Mouse (Mus musculus): ENCODE results near the gene Olfr1432. TPM values are rescaled to one million over a fixed set of nuclear protein-coding genes. Genes with fewer than 3 reads are reported as not detected.
"Not testable (repeated sequence)": the region's sequence is repeated elsewhere in the genome, so short reads cannot be mapped to it uniquely, and the experiment has no call there.

Gene Olfr1432
- not detected in 2 replicates for polyA plus RNA-seq (2014; fragmentation: Nextera tagmentation; extraction: Ambion mirVana)

DNA sequence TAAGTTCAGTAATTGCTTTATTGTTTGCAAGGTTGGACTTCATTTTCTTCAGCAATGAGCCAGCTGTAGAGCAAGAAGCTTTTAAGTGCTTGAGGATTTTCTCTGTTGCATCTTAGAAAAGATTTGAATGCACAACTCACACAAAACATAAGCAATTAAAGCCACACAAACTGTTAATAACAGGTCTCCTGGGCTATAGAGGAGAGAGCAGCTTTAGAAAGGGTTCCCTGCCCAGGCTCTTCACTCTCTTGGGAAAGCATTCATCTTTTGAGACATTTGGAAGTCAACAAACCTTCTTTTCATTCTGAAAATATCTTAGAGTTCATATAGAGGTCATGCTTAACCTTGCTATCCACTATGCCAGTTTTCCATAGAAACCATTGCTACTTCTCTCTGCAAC is at the start of gene Olfr1432:
Gene Olfr1432 (minus strand): TSS at position 101 of the 400 bp plus-strand sequence.
- H3K9ac ChIP-seq; H3K36me3 ChIP-seq (replicated peaks; ENCODE audit: control insufficient read depth, insufficient read depth); DNase-seq (ENCODE audit: low spot score); H3K4me1 ChIP-seq (replicated peaks; ENCODE audit: control insufficient read depth, insufficient read depth, low read length); H3K4me2 ChIP-seq (replicated peaks); H3K9me3 ChIP-seq (ENCODE audit: control insufficient read depth, low read length); H3K27ac ChIP-seq; H3K4me3 ChIP-seq (replicated peaks; ENCODE audit: low read length); H3K27me3 ChIP-seq (ENCODE audit: control insufficient read depth, insufficient read depth, low read length); ATAC-seq (ENCODE audit: low FRiP score): not testable (repeated sequence)

DNA sequence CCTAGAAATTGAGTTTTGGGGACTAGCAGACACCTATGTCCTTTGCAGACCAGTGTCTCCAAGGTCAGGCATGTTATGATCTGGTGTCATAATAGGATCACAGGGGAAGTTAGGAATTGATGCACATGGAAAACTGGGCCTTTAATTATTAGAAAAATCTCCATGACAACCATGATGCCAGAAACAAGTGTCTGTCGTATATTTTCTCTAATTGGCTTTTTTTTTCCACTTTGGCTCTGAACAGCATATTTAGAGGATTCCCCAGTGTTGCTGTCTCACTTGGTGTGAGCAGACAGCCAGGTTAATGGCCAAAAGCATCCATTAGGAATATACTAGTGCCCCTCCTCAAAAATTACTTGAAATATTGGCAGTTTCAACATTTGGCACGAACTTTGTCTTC is 47.2 kb upstream of the Olfr1432 start, which contains the start of gene Olfr1434:
Gene Olfr1434 (plus strand): TSS at position 301 of the 400 bp plus-strand sequence.
- H3K4me2 ChIP-seq (replicated peaks), result no peak within 1 kb of the TSS
- no peak for ATAC-seq (ENCODE audit: low FRiP score)
- no peaks in the 10 kb centered on the region for H3K9me3 ChIP-seq (ENCODE audit: control insufficient read depth, low read length)
- DNase-seq (ENCODE audit: low spot score), result no peak
- no peak within 1 kb of the TSS for H3K4me3 ChIP-seq (replicated peaks; ENCODE audit: low read length)
- WGBS, result 80% methylated on average over 2 of the region's 2 CpGs
- no peak within 1 kb of the TSS for H3K9ac ChIP-seq
- no peaks in the 10 kb centered on the region for H3K4me1 ChIP-seq (replicated peaks; ENCODE audit: control insufficient read depth, insufficient read depth, low read length)
- H3K36me3 ChIP-seq (replicated peaks; ENCODE audit: control insufficient read depth, insufficient read depth), result no peaks in the 10 kb centered on the region
- no peak within 1 kb of the TSS for H3K27ac ChIP-seq
- H3K27me3 ChIP-seq (ENCODE audit: control insufficient read depth, insufficient read depth, low read length), result no peaks in the 10 kb centered on the region

DNA sequence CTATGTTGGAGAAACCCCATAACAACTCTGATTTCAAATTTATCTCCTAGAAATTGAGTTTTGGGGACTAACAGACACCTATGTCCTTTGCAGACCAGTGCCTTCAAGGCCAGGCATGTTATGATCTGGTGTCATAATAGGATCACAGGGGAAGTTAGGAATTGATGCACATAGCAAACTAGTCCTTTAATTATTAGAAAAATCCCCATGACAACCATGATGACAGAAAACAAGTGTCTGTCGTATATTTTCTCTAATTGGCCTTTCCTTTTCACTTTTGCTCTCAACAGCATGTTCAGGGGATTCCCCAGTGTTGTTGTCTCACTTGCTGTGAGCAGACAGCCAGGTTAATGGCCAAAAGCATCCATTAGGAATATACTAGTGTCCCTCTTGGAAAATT is 28.3 kb upstream of the Olfr1432 start, which contains the start of gene Olfr235:
Gene Olfr235 (plus strand): TSS at position 301 of the 400 bp plus-strand sequence.
- DNase-seq (ENCODE audit: low spot score), result no peak
- Histone ChIP-seq H3K4me3 (replicated peaks; ENCODE audit: low read length) (no peak within 1 kb of the TSS), H3K27me3 (ENCODE audit: control insufficient read depth, insufficient read depth, low read length) (no peaks in the 10 kb centered on the region), H3K4me2 (replicated peaks) (no peak within 1 kb of the TSS), H3K36me3 (replicated peaks; ENCODE audit: control insufficient read depth, insufficient read depth) (no peaks in the 10 kb centered on the region), H3K9ac (no peak within 1 kb of the TSS), H3K9me3 (ENCODE audit: control insufficient read depth, low read length) (no peaks in the 10 kb centered on the region), H3K27ac (no peak within 1 kb of the TSS), H3K4me1 (replicated peaks; ENCODE audit: control insufficient read depth, insufficient read depth, low read length) (no peaks in the 10 kb centered on the region)
- 73% methylated on average over 1 of the region's 1 CpGs for WGBS
- no peak for ATAC-seq (ENCODE audit: low FRiP score)

DNA sequence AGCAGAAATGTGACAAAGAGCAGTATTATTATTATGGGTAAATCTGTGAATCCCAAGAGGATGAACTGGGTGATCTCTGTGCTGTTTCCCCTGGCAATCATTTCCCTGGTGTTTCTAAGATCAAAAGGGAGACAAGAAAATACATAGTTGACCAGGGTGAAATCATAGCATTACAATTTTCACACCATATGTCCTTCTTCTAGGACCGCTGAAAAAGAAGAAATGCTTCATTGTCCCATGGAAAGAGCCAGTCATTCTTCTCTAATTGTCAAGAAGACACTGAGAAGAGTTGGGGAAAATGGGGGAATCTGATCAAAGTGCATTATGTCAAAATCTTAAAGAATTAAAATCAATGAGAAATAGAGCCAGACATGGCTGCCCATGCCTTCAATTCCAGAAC is 9.2 kb upstream of the Olfr1432 start, which contains the start of gene Olfr262:
Gene Olfr262 (minus strand): TSS at position 101 of the 400 bp plus-strand sequence.
- Histone ChIP-seq H3K9me3 (ENCODE audit: control insufficient read depth, low read length) (no peaks in the 10 kb centered on the region), H3K4me3 (replicated peaks; ENCODE audit: low read length) (no peak within 1 kb of the TSS), H3K4me1 (replicated peaks; ENCODE audit: control insufficient read depth, insufficient read depth, low read length) (no peaks in the 10 kb centered on the region), H3K36me3 (replicated peaks; ENCODE audit: control insufficient read depth, insufficient read depth) (no peaks in the 10 kb centered on the region), H3K9ac (no peak within 1 kb of the TSS), H3K27me3 (ENCODE audit: control insufficient read depth, insufficient read depth, low read length) (no peaks in the 10 kb centered on the region), H3K27ac (no peak within 1 kb of the TSS), H3K4me2 (replicated peaks) (no peak within 1 kb of the TSS)
- DNase-seq (ENCODE audit: low spot score) (no peak), ATAC-seq (ENCODE audit: low FRiP score) (no peak)
- WGBS, result 87% methylated on average over 1 of the region's 1 CpGs

DNA sequence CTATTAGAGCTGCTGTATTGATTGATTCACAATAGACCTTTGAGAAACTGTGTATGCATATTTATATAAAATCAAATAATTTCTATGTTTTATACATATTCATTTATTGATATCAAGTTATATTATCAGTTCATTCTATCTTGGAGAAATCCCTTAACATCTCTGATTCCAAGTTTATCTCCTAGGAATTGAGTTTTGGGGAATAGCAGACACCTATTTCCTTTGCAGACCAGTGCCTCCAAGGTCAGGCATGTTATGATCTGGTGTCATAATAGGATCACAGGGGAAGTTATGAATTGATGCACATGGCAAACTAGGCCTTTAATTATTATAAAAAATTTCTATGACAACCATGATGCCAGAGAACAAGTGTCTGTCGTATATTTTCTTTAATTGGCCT is 32.1 kb downstream of the Olfr1432 start, which contains the start of gene Olfr1431:
Gene Olfr1431 (plus strand): TSS at position 301 of the 400 bp plus-strand sequence.
- Histone ChIP-seq H3K4me2 (replicated peaks) (no peak within 1 kb of the TSS), H3K9me3 (ENCODE audit: control insufficient read depth, low read length) (no peaks in the 10 kb centered on the region), H3K27ac (no peak within 1 kb of the TSS), H3K27me3 (ENCODE audit: control insufficient read depth, insufficient read depth, low read length) (no peaks in the 10 kb centered on the region), H3K4me1 (replicated peaks; ENCODE audit: control insufficient read depth, insufficient read depth, low read length) (no peaks in the 10 kb centered on the region), H3K4me3 (replicated peaks; ENCODE audit: low read length) (no peak within 1 kb of the TSS), H3K9ac (no peak within 1 kb of the TSS), H3K36me3 (replicated peaks; ENCODE audit: control insufficient read depth, insufficient read depth) (no peaks in the 10 kb centered on the region)
- WGBS, result 72% methylated on average over 1 of the region's 1 CpGs
- DNase-seq (ENCODE audit: low spot score) (no peak), ATAC-seq (ENCODE audit: low FRiP score) (no peak)

DNA sequence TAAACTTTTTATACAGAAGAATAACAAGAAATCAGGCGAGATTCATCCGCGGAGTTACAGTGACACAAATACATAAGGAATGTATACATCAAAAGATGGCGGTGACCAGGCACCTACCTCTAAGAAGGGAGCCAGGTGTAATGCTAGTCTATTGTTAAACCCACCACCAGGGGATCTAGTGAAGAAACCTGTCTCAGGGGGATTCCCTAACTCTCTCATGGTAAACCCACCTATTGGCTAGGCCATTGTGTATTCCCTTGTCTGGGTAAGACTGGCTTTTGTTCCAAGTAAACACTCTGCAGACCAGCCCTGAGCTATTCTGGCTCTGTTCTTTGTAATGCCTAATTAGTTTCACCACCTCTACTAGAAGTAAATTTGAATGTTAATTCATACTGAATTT is 33.3 kb downstream of the Olfr1432 start:
- WGBS, result 84% methylated on average over 4 of the region's 4 CpGs
- not testable (repeated sequence) for DNase-seq (ENCODE audit: low spot score); H3K4me3 ChIP-seq (replicated peaks; ENCODE audit: low read length); H3K27me3 ChIP-seq (ENCODE audit: control insufficient read depth, insufficient read depth, low read length); H3K9ac ChIP-seq; H3K27ac ChIP-seq; H3K36me3 ChIP-seq (replicated peaks; ENCODE audit: control insufficient read depth, insufficient read depth); H3K4me1 ChIP-seq (replicated peaks; ENCODE audit: control insufficient read depth, insufficient read depth, low read length); H3K9me3 ChIP-seq (ENCODE audit: control insufficient read depth, low read length); ATAC-seq (ENCODE audit: low FRiP score); H3K4me2 ChIP-seq (replicated peaks)

Other genes with a start within 250 kb of the Olfr1432 start
- not detected in 2 replicates for gene Olfr1423, start 191.3 kb downstream of the Olfr1432 start, polyA plus RNA-seq (2014; fragmentation: Nextera tagmentation; extraction: Ambion mirVana)
- gene Olfr1424, start 169.9 kb downstream of the Olfr1432 start, polyA plus RNA-seq (2014; fragmentation: Nextera tagmentation; extraction: Ambion mirVana), result not detected in 2 replicates
- gene Olfr1425, start 154.9 kb downstream of the Olfr1432 start, polyA plus RNA-seq (2014; fragmentation: Nextera tagmentation; extraction: Ambion mirVana), result not detected in 2 replicates
- not detected in 2 replicates for gene Olfr1426, start 140.6 kb downstream of the Olfr1432 start, polyA plus RNA-seq (2014; fragmentation: Nextera tagmentation; extraction: Ambion mirVana)
- gene Olfr1427, start 129.3 kb downstream of the Olfr1432 start, polyA plus RNA-seq (2014; fragmentation: Nextera tagmentation; extraction: Ambion mirVana), result not detected in 2 replicates
- not detected in 2 replicates for gene Olfr1428, start 116.7 kb downstream of the Olfr1432 start, polyA plus RNA-seq (2014; fragmentation: Nextera tagmentation; extraction: Ambion mirVana)
- gene Olfr76, start 109.4 kb downstream of the Olfr1432 start, polyA plus RNA-seq (2014; fragmentation: Nextera tagmentation; extraction: Ambion mirVana), result not detected in 2 replicates
- gene Olfr1555-ps1, start 62.5 kb downstream of the Olfr1432 start, polyA plus RNA-seq (2014; fragmentation: Nextera tagmentation; extraction: Ambion mirVana), result not detected in 2 replicates
- not detected in 2 replicates for gene Olfr1431, start 32.0 kb downstream of the Olfr1432 start, polyA plus RNA-seq (2014; fragmentation: Nextera tagmentation; extraction: Ambion mirVana)
- gene Olfr262, start 9.1 kb upstream of the Olfr1432 start, polyA plus RNA-seq (2014; fragmentation: Nextera tagmentation; extraction: Ambion mirVana), result not detected in 2 replicates
- gene Olfr235, start 28.4 kb upstream of the Olfr1432 start, polyA plus RNA-seq (2014; fragmentation: Nextera tagmentation; extraction: Ambion mirVana), result not detected in 2 replicates
- gene Olfr1434, start 47.3 kb upstream of the Olfr1432 start, polyA plus RNA-seq (2014; fragmentation: Nextera tagmentation; extraction: Ambion mirVana), result not detected in 2 replicates
- gene Olfr1436, start 66.5 kb upstream of the Olfr1432 start, polyA plus RNA-seq (2014; fragmentation: Nextera tagmentation; extraction: Ambion mirVana), result not detected in 2 replicates
- gene Olfr1437, start 92.5 kb upstream of the Olfr1432 start, polyA plus RNA-seq (2014; fragmentation: Nextera tagmentation; extraction: Ambion mirVana), result not detected in 2 replicates
- not detected in 2 replicates for gene Olfr1438-ps1, start 103.3 kb upstream of the Olfr1432 start, polyA plus RNA-seq (2014; fragmentation: Nextera tagmentation; extraction: Ambion mirVana)
- gene Olfr1440, start 154.7 kb upstream of the Olfr1432 start, polyA plus RNA-seq (2014; fragmentation: Nextera tagmentation; extraction: Ambion mirVana), result not detected in 2 replicates
- gene Olfr1441, start 184.8 kb upstream of the Olfr1432 start, polyA plus RNA-seq (2014; fragmentation: Nextera tagmentation; extraction: Ambion mirVana), result not detected in 2 replicates
- gene Pfpl, start 195.3 kb upstream of the Olfr1432 start, polyA plus RNA-seq (2014; fragmentation: Nextera tagmentation; extraction: Ambion mirVana), result not detected in 2 replicates
- gene Mpeg1, start 228.2 kb upstream of the Olfr1432 start, polyA plus RNA-seq (2014; fragmentation: Nextera tagmentation; extraction: Ambion mirVana), result 0.91 and 1.3 TPM in 2 replicates